Mouse (Mus musculus) myocyte (in vitro differentiated cells): ENCODE measurements around the gene Srsf9.

Source experiments
- POLR2A ChIP-seq: IDR thresholded peaks from one replicate; pipeline ENCODE4 v1.6.1; 2011; ENCODE audit warnings: low read depth, mild to moderate bottlenecking, control low read depth, moderate library complexity; ENCODE audit not compliant: insufficient read length
- TCF3 ChIP-seq: IDR thresholded peaks from one replicate; pipeline ENCODE4 v1.6.1; 2011; ENCODE audit warnings: low read depth, control low read depth; ENCODE audit not compliant: insufficient read length
- USF1 ChIP-seq: IDR thresholded peaks from one replicate; pipeline ENCODE4 v1.6.1; 2011; ENCODE audit warnings: low read depth, mild to moderate bottlenecking, control low read depth, moderate library complexity

GRCm38 (mm10) chr5:115278053-115278452 is 48.9 kb upstream of the Srsf9 start:
- no peak for TF ChIP-seq TCF3
- TF ChIP-seq POLR2A = no peak
- TF ChIP-seq USF1 = no peak
